Mouse (Mus musculus): ENCODE measurements at regions not wholly inside any gene's neighbourhood (a gene's known extent, or its start where the extent isn't known, plus 50 kb on each side); places are given as distances from the start of the nearest gene placed in this dataset.

DNA sequence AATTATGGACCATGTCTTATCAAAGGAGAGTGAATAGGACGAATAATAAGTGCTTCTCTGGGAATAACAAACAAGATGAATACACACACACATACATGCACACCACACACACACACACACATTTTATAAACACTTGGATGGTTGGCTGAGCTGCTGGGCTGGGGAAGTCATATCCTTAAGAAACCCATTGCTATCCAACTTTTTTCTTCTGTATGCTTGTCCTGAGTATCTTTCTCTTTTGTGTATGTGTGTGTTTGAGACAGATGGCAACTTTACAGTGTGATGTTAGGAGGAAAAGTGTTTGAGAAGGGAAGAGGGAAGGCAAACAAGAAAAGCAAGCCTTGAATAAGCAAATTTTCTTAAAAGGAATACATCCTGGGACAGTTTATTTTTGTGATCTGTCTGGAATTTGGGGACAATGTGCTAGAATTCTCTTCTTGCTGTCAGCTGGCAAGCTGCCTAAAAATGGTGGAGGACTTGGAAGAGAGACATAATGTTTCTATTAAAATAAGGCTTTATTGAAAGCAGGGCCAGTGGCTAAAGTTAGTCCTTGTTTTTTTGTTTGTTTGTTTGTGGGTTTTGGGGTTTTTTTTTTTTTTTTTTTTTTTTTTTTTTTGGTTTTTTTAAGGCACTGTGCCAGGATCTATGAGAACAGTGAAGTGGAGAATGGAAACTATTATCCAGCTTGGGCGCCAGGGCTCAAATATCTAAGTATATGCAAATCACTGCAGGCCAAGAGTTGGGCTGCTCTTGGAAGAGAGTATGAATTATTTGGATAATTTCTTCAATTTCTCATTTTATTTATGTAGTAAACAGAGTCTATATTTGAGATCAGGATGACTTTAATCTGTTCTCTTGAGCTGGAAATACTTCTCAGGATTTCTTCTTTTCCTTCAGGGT, 766.2 kb downstream of the Bcl11a start:
- TF ChIP-seq CTCF (IDR thresholded peaks at IDR 0.05) (no peak), EP300 (IDR thresholded peaks at IDR 0.05) (no peak)

Measured in lung, postnatal 0 days (tissue).